Mouse (Mus musculus) neural tube, postnatal 0 days (tissue): ENCODE measurements around the gene Nefh. TPM values are rescaled to one million over a fixed set of nuclear protein-coding genes. Genes with fewer than 3 reads are reported as not detected.

Experiments
- microRNA-seq: library from miRNA; unstranded; fragments of <30 nt; microRNA quantifications from one replicate; pipeline ENCODE4, GENCODE M21; 2016
- polyA plus RNA-seq: library from polyadenylated mRNA; unstranded; fragments of >200 nt; fragmentation: Nextera tagmentation; extraction: Ambion mirVana; gene quantifications from 2 replicates; pipeline ENCODE4 v1.2.1, GENCODE M21; 2015

Nefh gene
- polyA plus RNA-seq, result 59.7 and 69.0 TPM in 2 replicates

GRCm38 (mm10) chr11:4947813-4948174 is at the start of gene Nefh:
Gene Nefh, minus strand, starts transcription at chr11:4948064.

GRCm38 (mm10) chr11:4986695-4987486 is 39.0 kb upstream of the Nefh start, which contains the start of gene Ap1b1:
Gene Ap1b1, plus strand, starts transcription at chr11:4986824.

GRCm38 (mm10) chr11:4894848-4895816 is 52.7 kb downstream of the Nefh start, which contains the start of gene Thoc5:
Gene Thoc5, plus strand, starts transcription at chr11:4895320.

Small RNA genes within 50 kb of the gene (microRNA-seq; reads per million reads assigned to microRNA genes)
- not detected for gene Mir6918

Other genes with a start within 250 kb of the Nefh start
- gene Uqcr10, start 243.7 kb downstream of the Nefh start, polyA plus RNA-seq, result 1,112 and 1,229 TPM in 2 replicates
- 58.3 and 60.3 TPM in 2 replicates for gene Zmat5, start 243.4 kb downstream of the Nefh start, polyA plus RNA-seq
- 12.4 and 13.4 TPM in 2 replicates for gene Cabp7, start 201.3 kb downstream of the Nefh start, polyA plus RNA-seq
- 43.5 and 44.8 TPM in 2 replicates for gene Nf2, start 98.5 kb downstream of the Nefh start, polyA plus RNA-seq
- gene Nipsnap1, start 74.1 kb downstream of the Nefh start, polyA plus RNA-seq, result 110 and 116 TPM in 2 replicates
- gene Thoc5, start 52.7 kb downstream of the Nefh start, polyA plus RNA-seq, result 31.0 and 32.6 TPM in 2 replicates
- gene Ap1b1, start 38.8 kb upstream of the Nefh start, polyA plus RNA-seq, result 82.9 and 93.1 TPM in 2 replicates
- gene Rasl10a, start 110.1 kb upstream of the Nefh start, polyA plus RNA-seq, result 5.3 and 6.1 TPM in 2 replicates
- gene Gas2l1, start 117.3 kb upstream of the Nefh start, polyA plus RNA-seq, result 26.2 and 27.1 TPM in 2 replicates
- gene Rhbdd3, start 150.9 kb upstream of the Nefh start, polyA plus RNA-seq, result 39.1 and 45.6 TPM in 2 replicates
- gene Ewsr1, start 151.2 kb upstream of the Nefh start, polyA plus RNA-seq, result 328 and 384 TPM in 2 replicates
- gene Emid1, start 204.2 kb upstream of the Nefh start, polyA plus RNA-seq, result 28.6 and 30.1 TPM in 2 replicates